ENCODE assay signal across 8 mouse cellular contexts in genomic region chr13:54249007-54249406, GRCm38 (mm10). TPM values are rescaled to one million over a fixed set of nuclear protein-coding genes. Genes with fewer than 3 reads are reported as not detected.
DNase-seq lines count a peak whose midpoint lies in the region; ATAC-seq and TF ChIP-seq lines count a peak whose summit lies in the region.
"Had no signal": no experiment of that assay in that cellular context is flagged by ENCODE, and none has a peak within 500 bp of the region (broad histone marks: within the 10 kb centered on the region; RNA-seq: fewer than 3 reads in every experiment).

No protein-coding gene starts in this region.

- no peak overlapping the region for H3K4me2 ChIP-seq in midbrain, postnatal 0 days (ENCODE audit: low read depth, low read length, poor library complexity, severe bottlenecking)
- H3K4me2 ChIP-seq: liver, embryonic 13.5 days had no signal

- H3K4me1 ChIP-seq in midbrain, postnatal 0 days (ENCODE audit: insufficient read depth, low read length) = peaks cover 3% of the 10 kb centered on the region; the same call in 1 of the 2 replicates
- H3K4me1 ChIP-seq: liver, embryonic 13.5 days had no signal

- H3K4me3 ChIP-seq in midbrain, postnatal 0 days (ENCODE audit: low read depth, low read length) = no peak overlapping the region
- H3K4me3 ChIP-seq: liver, embryonic 13.5 days had no signal

- no peaks in the 10 kb centered on the region for H3K36me3 ChIP-seq in midbrain, postnatal 0 days (ENCODE audit: insufficient read depth, low read length)
- H3K36me3 ChIP-seq: liver, embryonic 13.5 days had no signal

- no peak overlapping the region for H3K27ac ChIP-seq in midbrain, postnatal 0 days (ENCODE audit: low read depth, low read length)
- H3K27ac ChIP-seq: liver, embryonic 13.5 days had no signal

- DNase-seq in urinary bladder, postnatal 14 days (ENCODE audit: low spot score) = peak; percentile 58
- DNase-seq in urinary bladder, adult 2 months (ENCODE audit: low spot score) = no peak
- peak; percentile 96 for DNase-seq in heart, adult 11 months
- DNase-seq in kidney, adult 9 months = peak; percentile 66
- DNase-seq in midbrain, postnatal 0 days (ENCODE audit: low spot score) = peak; percentile 55
- no peak for DNase-seq in frontal cortex, postnatal 25 days (ENCODE audit: low spot score in 2 of 2)
- no peak for DNase-seq in layer of hippocampus, postnatal 14 days (ENCODE audit: low spot score in 2 of 2)
- DNase-seq: liver, embryonic 13.5 days had no signal

- ATAC-seq in midbrain, postnatal 0 days (ENCODE audit: low FRiP score) = no peak

- no peaks in the 10 kb centered on the region for H3K27me3 ChIP-seq in midbrain, postnatal 0 days (ENCODE audit: insufficient read depth, low read length)

- no peak overlapping the region for H3K9ac ChIP-seq in midbrain, postnatal 0 days (replicated peaks; ENCODE audit: low read length, poor library complexity, severe bottlenecking)
- H3K9ac ChIP-seq: liver, embryonic 13.5 days had no signal

- 51% methylated on average over 4 of the region's 4 CpGs for WGBS in midbrain, postnatal 0 days

- no peaks in the 10 kb centered on the region for H3K9me3 ChIP-seq in midbrain, postnatal 0 days (ENCODE audit: low read length)
- H3K9me3 ChIP-seq: liver, embryonic 13.5 days had no signal

- TF ChIP-seq CTCF in midbrain, postnatal 0 days (IDR thresholded peaks at IDR 0.05) = no peak

RNA-seq across cellular contexts. Expression of gene Hrh2, which starts 57.1 kb away (rescaled TPM):
- polyA plus RNA-seq in urinary bladder, adult 2 months (2012; rRNA removed) = 0.40 and 0.54 TPM in 2 replicates
- 2.0 and 2.3 TPM in 2 replicates for total RNA-seq in midbrain, postnatal 0 days (2014; rRNA removed)
- polyA plus RNA-seq in midbrain, postnatal 0 days (2015; fragmentation: Nextera tagmentation; extraction: Ambion mirVana) = 1.2 and 1.5 TPM in 2 replicates
- total RNA-seq in layer of hippocampus, postnatal 14 days (2021) = 1 to 10 TPM; 4.8 to 5.7 TPM

Comparison
In these comparisons a context has a peak if more than half of its experiments do, and no peak if none do; other contexts are left out.
1. DNase-seq: peak in urinary bladder, postnatal 14 days (single experiment), heart, adult 11 months (single experiment), kidney, adult 9 months (single experiment) and midbrain, postnatal 0 days (single experiment); none in urinary bladder, adult 2 months (single experiment), frontal cortex, postnatal 25 days (0 of 2) and layer of hippocampus, postnatal 14 days (0 of 2).